Mouse (Mus musculus): ENCODE data around the gene Glt8d2. TPM values are rescaled to one million over a fixed set of nuclear protein-coding genes. Genes with fewer than 3 reads are reported as not detected.
"Not testable (repeated sequence)": the region's sequence is repeated elsewhere in the genome, so short reads cannot be mapped to it uniquely, and the experiment has no call there.

Gene Glt8d2
- polyA plus RNA-seq, 1 experiment from 2014 or later: 1.5 TPM

- no peak for TF ChIP-seq CTCF (IDR thresholded peaks at IDR 0.05; ENCODE audit: low read depth)
- H3K27me3 ChIP-seq (replicated peaks; ENCODE audit: control insufficient read depth, insufficient read depth, low read length): no peaks in the 10 kb centered on the region
- ATAC-seq: peak; percentile 28
- H3K4me1 ChIP-seq (replicated peaks; ENCODE audit: control insufficient read depth, insufficient read depth, low read length): peaks cover 4% of the 10 kb centered on the region
- H3K4me2 ChIP-seq (replicated peaks; ENCODE audit: low read depth): peak overlapping the region; percentile 89
- H3K36me3 ChIP-seq (ENCODE audit: control insufficient read depth, insufficient read depth): no peaks in the 10 kb centered on the region
- H3K27ac ChIP-seq (ENCODE audit: low read depth, low read length): peak overlapping the region; percentile 88
- peak overlapping the region; percentile 61 for H3K4me3 ChIP-seq (ENCODE audit: low read depth, low read length)
- 7% methylated on average over 11 of the region's 11 CpGs for WGBS
- peak overlapping the region; percentile 72 for H3K9ac ChIP-seq (ENCODE audit: low read depth, low read length)
- no peaks in the 10 kb centered on the region for H3K9me3 ChIP-seq (ENCODE audit: control insufficient read depth)
These were observed 61.3 kb downstream of the Glt8d2 start for GRCm38 (mm10) chr10:82629111-82629585.

- not testable (repeated sequence) for H3K9me3 ChIP-seq (ENCODE audit: control insufficient read depth); H3K27me3 ChIP-seq (replicated peaks; ENCODE audit: control insufficient read depth, insufficient read depth, low read length); H3K4me1 ChIP-seq (replicated peaks; ENCODE audit: control insufficient read depth, insufficient read depth, low read length); H3K36me3 ChIP-seq (ENCODE audit: control insufficient read depth, insufficient read depth)
- peak; percentile 19; the same call in 1 of the 2 replicates for ATAC-seq
- peak overlapping the region; percentile 61; the same call in 1 of the 2 replicates for H3K9ac ChIP-seq (ENCODE audit: low read depth, low read length)
- peak overlapping the region; percentile 66 for H3K4me3 ChIP-seq (ENCODE audit: low read depth, low read length)
- WGBS: 0% methylated on average over 2 of the region's 2 CpGs
- H3K4me2 ChIP-seq (replicated peaks; ENCODE audit: low read depth): peak overlapping the region; percentile 73
- H3K27ac ChIP-seq (ENCODE audit: low read depth, low read length): peak overlapping the region; percentile 51
These were observed 66.9 kb downstream of the Glt8d2 start for GRCm38 (mm10) chr10:82623553-82623932.

DNA sequence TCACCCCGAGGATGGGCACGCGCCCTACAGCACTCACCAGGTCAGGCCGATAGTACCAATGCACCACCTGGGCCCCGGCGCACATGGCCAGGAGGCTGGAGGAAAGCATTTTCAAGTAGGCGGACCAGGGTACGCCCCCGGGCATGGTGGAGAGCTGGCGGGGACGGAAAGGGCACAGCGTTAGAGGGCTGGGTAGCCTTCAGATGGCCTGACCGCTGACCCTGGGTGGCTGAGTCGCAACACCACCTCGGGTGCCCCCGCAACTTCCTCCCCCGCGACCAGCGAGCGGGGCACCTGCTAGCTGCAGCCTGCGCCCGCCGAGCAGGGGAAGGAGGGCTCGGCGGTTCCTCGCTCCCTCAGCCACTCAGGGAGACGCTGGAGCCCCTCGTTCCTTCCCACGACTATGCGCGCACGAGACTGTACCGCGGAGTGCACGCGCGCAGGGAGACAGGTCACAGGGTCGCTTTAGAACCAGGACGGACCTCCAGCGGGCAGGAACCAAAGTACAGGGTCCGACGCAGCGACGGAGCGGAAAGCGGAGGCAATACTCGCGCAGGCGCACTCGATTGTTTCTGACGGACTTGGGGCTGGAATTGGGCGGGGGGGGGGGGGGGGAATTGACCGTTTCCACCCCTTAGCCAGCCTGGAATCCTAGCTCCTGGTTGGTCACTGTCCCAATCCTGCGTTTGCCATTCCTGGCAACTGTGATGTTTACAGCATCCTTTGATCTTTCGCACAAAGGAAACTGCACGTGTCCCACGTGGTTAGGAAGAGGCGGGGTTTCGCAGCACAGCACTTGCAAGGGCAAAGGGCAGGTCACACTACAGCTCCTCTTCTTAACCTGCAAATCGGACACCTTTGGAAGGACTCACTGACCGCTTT, 67.5 kb downstream of the Glt8d2 start, which contains the start of gene 1190007I07Rik:
Gene 1190007I07Rik (minus strand): TSS at position 558 of the 882 bp plus-strand sequence.
- peak; percentile 27; the same call in 1 of the 2 replicates for TF ChIP-seq CTCF (IDR thresholded peaks at IDR 0.05; ENCODE audit: low read depth)
- peak within 1 kb of the TSS; percentile 73 for H3K4me2 ChIP-seq (replicated peaks; ENCODE audit: low read depth)
- H3K4me3 ChIP-seq (ENCODE audit: low read depth, low read length): peak within 1 kb of the TSS; percentile 66
- no peaks in the 10 kb centered on the region for H3K4me1 ChIP-seq (replicated peaks; ENCODE audit: control insufficient read depth, insufficient read depth, low read length)
- peak; percentile 95 for ATAC-seq
- no peaks in the 10 kb centered on the region for H3K36me3 ChIP-seq (ENCODE audit: control insufficient read depth, insufficient read depth)
- H3K27ac ChIP-seq (ENCODE audit: low read depth, low read length): peak within 1 kb of the TSS; percentile 51
- no peaks in the 10 kb centered on the region for H3K27me3 ChIP-seq (replicated peaks; ENCODE audit: control insufficient read depth, insufficient read depth, low read length)
- under 1% methylated on average over 52 of the region's 61 CpGs for WGBS
- peak within 1 kb of the TSS; percentile 61 for H3K9ac ChIP-seq (ENCODE audit: low read depth, low read length)
- H3K9me3 ChIP-seq (ENCODE audit: control insufficient read depth): no peaks in the 10 kb centered on the region

DNA sequence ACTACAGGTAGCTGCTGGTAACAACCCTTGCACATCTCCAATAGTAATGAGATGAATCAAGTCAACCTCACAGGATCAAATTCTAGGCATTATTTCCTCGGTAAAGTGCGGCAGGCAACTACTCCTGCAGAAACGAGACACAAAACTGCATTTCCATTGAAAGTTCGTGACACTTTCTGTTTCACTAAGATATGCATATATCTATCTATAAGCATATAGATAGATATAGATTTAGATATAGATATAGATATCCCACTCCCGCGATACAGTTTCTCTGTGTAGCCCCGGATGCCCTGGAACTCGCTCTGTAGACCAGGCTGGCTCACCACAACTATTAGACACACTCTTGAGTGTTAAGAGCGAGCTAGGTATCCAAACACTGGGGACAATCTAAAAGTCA, 68.2 kb downstream of the Glt8d2 start:
- 17% methylated on average over 9 of the region's 9 CpGs for WGBS
- Histone ChIP-seq H3K4me1 (replicated peaks; ENCODE audit: control insufficient read depth, insufficient read depth, low read length) (no peaks in the 10 kb centered on the region), H3K9ac (ENCODE audit: low read depth, low read length) (peak overlapping the region; percentile 61), H3K36me3 (ENCODE audit: control insufficient read depth, insufficient read depth) (no peaks in the 10 kb centered on the region; the same call in 1 of the 2 replicates), H3K27me3 (replicated peaks; ENCODE audit: control insufficient read depth, insufficient read depth, low read length) (no peaks in the 10 kb centered on the region), H3K4me3 (ENCODE audit: low read depth, low read length) (peak overlapping the region; percentile 66), H3K9me3 (ENCODE audit: control insufficient read depth) (no peaks in the 10 kb centered on the region), H3K27ac (ENCODE audit: low read depth, low read length) (no peak overlapping the region), H3K4me2 (replicated peaks; ENCODE audit: low read depth) (peak overlapping the region; percentile 73)
- TF ChIP-seq CTCF (IDR thresholded peaks at IDR 0.05; ENCODE audit: low read depth): no peak
- no peak for ATAC-seq

Other genes starting within 250 kb of the Glt8d2 start
- not detected in 2 replicates for gene Gm1553, start 198.0 kb downstream of the Glt8d2 start, polyA plus RNA-seq (2015; fragmentation: Nextera tagmentation; extraction: Ambion mirVana)
- gene 1190007I07Rik, start 67.4 kb downstream of the Glt8d2 start, polyA plus RNA-seq (2015; fragmentation: Nextera tagmentation; extraction: Ambion mirVana): 39.8 and 42.2 TPM in 2 replicates
- 48.3 and 48.6 TPM in 2 replicates for gene Tdg, start 60.8 kb downstream of the Glt8d2 start, polyA plus RNA-seq (2015; fragmentation: Nextera tagmentation; extraction: Ambion mirVana)
- gene Hcfc2, start 5.5 kb upstream of the Glt8d2 start, polyA plus RNA-seq (2015; fragmentation: Nextera tagmentation; extraction: Ambion mirVana): 18.9 and 23.3 TPM in 2 replicates
- gene Nfyb, start 73.5 kb upstream of the Glt8d2 start, polyA plus RNA-seq (2015; fragmentation: Nextera tagmentation; extraction: Ambion mirVana): 19.8 and 20.2 TPM in 2 replicates
- gene Txnrd1, start 143.3 kb upstream of the Glt8d2 start, polyA plus RNA-seq (2015; fragmentation: Nextera tagmentation; extraction: Ambion mirVana): 65.7 and 67.7 TPM in 2 replicates
- gene Eid3, start 176.0 kb upstream of the Glt8d2 start, polyA plus RNA-seq (2015; fragmentation: Nextera tagmentation; extraction: Ambion mirVana): 0.17 and 0.38 TPM in 2 replicates

All from intestine, postnatal 0 days (tissue).